Mouse (Mus musculus) liver, embryonic 14.5 days (tissue): ENCODE measurements around the gene Olfr866. TPM values are rescaled to one million over a fixed set of nuclear protein-coding genes. Genes with fewer than 3 reads are reported as not detected.

Source experiments
- ATAC-seq: fragments of 200-750 bp; cut with Nextera tagmentation; 2 replicates; pipeline ENCODE4 v1.8.0; 2017; ENCODE audit warnings: moderate number of reproducible peaks, mild to moderate bottlenecking, moderate library complexity; ENCODE audit not compliant: insufficient read depth
- DNase-seq, 3 experiments: peaks; one replicate each; pipeline ENCODE4 v3.0.0-alpha.2; 2012 to 2013; ENCODE audit warnings: low read depth in 3 of 3, low spot score in 3 of 3
- H3K27ac ChIP-seq: fragments of 300-500 bp; sonication (generic); 2 replicates; pipeline ENCODE4 v1.5.1; 2014; ENCODE audit warnings: moderate library complexity, mild to moderate bottlenecking, control low read depth, inconsistent platforms
- H3K27me3 ChIP-seq: fragments of 300-500 bp; sonication (generic); 2 replicates; pipeline ENCODE4 v1.6.1; 2014; ENCODE audit warnings: mild to moderate bottlenecking, low read length, moderate library complexity; ENCODE audit not compliant: control insufficient read depth, insufficient read depth
- H3K36me3 ChIP-seq: fragments of 300-500 bp; sonication (generic); replicated peaks from 2 replicates; pipeline ENCODE4 v1.6.1; 2014; ENCODE audit warnings: low read depth; ENCODE audit not compliant: control insufficient read depth, insufficient read depth
- H3K4me1 ChIP-seq, 2 experiments: fragments of 200-500 bp in 1 of 2; fragments of 300-500 bp in 1 of 2; sonication (generic) in 1 of 2; replicated peaks; 2 replicates each; pipeline ENCODE4 v1.6.1; 2012 to 2014; ENCODE audit warnings: antibody characterized with exemption in 1 of 2, inconsistent platforms in 1 of 2, low read length in 1 of 2; ENCODE audit not compliant: control insufficient read depth in 2 of 2, insufficient read depth in 2 of 2
- H3K4me2 ChIP-seq: fragments of 300-500 bp; sonication (generic); 2 replicates; pipeline ENCODE4 v1.6.1; 2014; ENCODE audit warnings: low read depth, mild to moderate bottlenecking, control low read depth, moderate library complexity
- H3K4me3 ChIP-seq, 2 experiments: fragments of 200-500 bp in 1 of 2; fragments of 300-500 bp in 1 of 2; sonication (generic) in 1 of 2; 2 replicates each; pipeline ENCODE4 v1.5.1; 2012 to 2014; ENCODE audit warnings: low read depth in 2 of 2, low read length in 2 of 2, mild to moderate bottlenecking in 2 of 2, control low read depth in 1 of 2, inconsistent platforms in 1 of 2, moderate library complexity in 1 of 2; ENCODE audit not compliant: insufficient read depth in 1 of 2
- H3K9ac ChIP-seq: fragments of 300-500 bp; sonication (generic); replicated peaks from 2 replicates; pipeline ENCODE4 v1.6.1; 2014; ENCODE audit warnings: mild to moderate bottlenecking, control low read depth, moderate library complexity
- H3K9me3 ChIP-seq: fragments of 300-500 bp; sonication (generic); 2 replicates; pipeline ENCODE4 v1.6.1; 2016; ENCODE audit warnings: low read length, mixed read lengths; ENCODE audit not compliant: control insufficient read depth
- CTCF ChIP-seq: IDR thresholded peaks from 2 replicates; pipeline ENCODE4 v1.5.1; 2016; ENCODE audit warnings: antibody characterized with exemption, low read depth, control low read depth
- EP300 ChIP-seq: IDR thresholded peaks from 2 replicates; pipeline ENCODE4 v1.6.1; 2016; ENCODE audit warnings: antibody characterized with exemption, low read depth
- WGBS: fragments of 180-500 bp; shearing (Covaris S2); extraction: QIAGEN DNeasy Blood & Tissue Kit; methylation state at CpG from one replicate; pipeline ENCODE4 v1.1.7; 2014; ENCODE audit not compliant: insufficient replicate concordance; 5-methylcytosine and 5-hydroxymethylcytosine counted together
- microRNA-seq: library from miRNA; unstranded; fragments of <30 nt; microRNA quantifications from one replicate; pipeline ENCODE4, GENCODE M21; 2016
- polyA plus RNA-seq, 2 experiments: library from polyadenylated mRNA; depleted of rRNA in 1 of 2; stranded (reverse) in 1 of 2; unstranded in 1 of 2; fragments of >200 nt; fragmentation: Nextera tagmentation in 1 of 2; extraction: Ambion mirVana in 1 of 2; gene quantifications; 2 replicates each; pipeline versions ENCODE4 v1.2.1 to v1.2.3; 2012 to 2014

The Olfr866 gene
- polyA plus RNA-seq, 2 experiments: not detected

DNA sequence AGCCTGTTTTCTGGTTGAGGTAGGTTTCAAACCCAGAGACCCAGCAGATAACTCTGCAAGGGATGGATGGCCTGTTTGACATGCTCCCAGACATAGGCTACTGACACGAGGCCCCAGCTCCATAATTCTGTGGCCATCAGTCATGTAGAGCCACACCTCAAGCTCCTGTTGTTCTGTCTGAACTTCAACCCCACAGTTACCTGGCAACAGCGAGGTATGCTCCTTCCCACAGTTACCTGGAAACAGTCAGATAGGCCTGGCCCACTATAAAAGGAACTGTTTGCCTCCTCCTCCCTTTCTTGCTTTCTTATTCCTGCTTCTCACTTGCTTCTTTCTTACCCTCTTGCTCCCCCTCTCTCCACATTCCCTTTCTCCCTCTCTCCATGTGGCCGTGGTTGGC lies 20.1 kb upstream of the Olfr866 start:
- no peak for DNase-seq
- Histone ChIP-seq H3K9ac (no peak overlapping the region), H3K36me3 (no peaks in the 10 kb centered on the region), H3K4me1 (no peaks in the 10 kb centered on the region), H3K9me3 (no peaks in the 10 kb centered on the region), H3K27ac (no peak overlapping the region), H3K4me3 (no peak overlapping the region), H3K27me3 (no peaks in the 10 kb centered on the region), H3K4me2 (no peak overlapping the region)
- ATAC-seq: no peak
- 47% methylated on average over 3 of the region's 3 CpGs for WGBS
- no peak for TF ChIP-seq EP300
- no peak for TF ChIP-seq CTCF

Small RNAs within 50 kb of the gene (microRNA-seq; reads per million reads assigned to microRNA genes)
- not detected for gene Gm26231
- not detected for gene Gm44395

Other genes with a start within 250 kb of the Olfr866 start
- not detected in 2 replicates for gene Olfr58, start 247.8 kb downstream of the Olfr866 start, polyA plus RNA-seq (2012; rRNA removed)
- not detected in 2 replicates for gene Olfr58, start 247.8 kb downstream of the Olfr866 start, polyA plus RNA-seq (2014; fragmentation: Nextera tagmentation; extraction: Ambion mirVana)
- not detected in 2 replicates for gene Olfr859, start 223.1 kb downstream of the Olfr866 start, polyA plus RNA-seq (2012; rRNA removed)
- not detected in 2 replicates for gene Olfr859, start 223.1 kb downstream of the Olfr866 start, polyA plus RNA-seq (2014; fragmentation: Nextera tagmentation; extraction: Ambion mirVana)
- not detected in 2 replicates for gene Olfr860, start 178.3 kb downstream of the Olfr866 start, polyA plus RNA-seq (2012; rRNA removed)
- gene Olfr860, start 178.3 kb downstream of the Olfr866 start, polyA plus RNA-seq (2014; fragmentation: Nextera tagmentation; extraction: Ambion mirVana): not detected in 2 replicates
- not detected in 2 replicates for gene Olfr862, start 140.0 kb downstream of the Olfr866 start, polyA plus RNA-seq (2012; rRNA removed)
- gene Olfr862, start 140.0 kb downstream of the Olfr866 start, polyA plus RNA-seq (2014; fragmentation: Nextera tagmentation; extraction: Ambion mirVana): not detected in 2 replicates
- gene Olfr77, start 111.2 kb downstream of the Olfr866 start, polyA plus RNA-seq (2012; rRNA removed): not detected in 2 replicates
- gene Olfr77, start 111.2 kb downstream of the Olfr866 start, polyA plus RNA-seq (2014; fragmentation: Nextera tagmentation; extraction: Ambion mirVana): 0.24 and 0.29 TPM in 2 replicates
- gene Olfr867, start 29.5 kb upstream of the Olfr866 start, polyA plus RNA-seq (2012; rRNA removed): not detected in 2 replicates
- not detected in 2 replicates for gene Olfr867, start 29.5 kb upstream of the Olfr866 start, polyA plus RNA-seq (2014; fragmentation: Nextera tagmentation; extraction: Ambion mirVana)
- not detected in 2 replicates for gene Olfr868, start 70.6 kb upstream of the Olfr866 start, polyA plus RNA-seq (2012; rRNA removed)
- not detected in 2 replicates for gene Olfr868, start 70.6 kb upstream of the Olfr866 start, polyA plus RNA-seq (2014; fragmentation: Nextera tagmentation; extraction: Ambion mirVana)
- gene Olfr869, start 101.0 kb upstream of the Olfr866 start, polyA plus RNA-seq (2012; rRNA removed): not detected in 2 replicates
- not detected in 2 replicates for gene Olfr869, start 101.0 kb upstream of the Olfr866 start, polyA plus RNA-seq (2014; fragmentation: Nextera tagmentation; extraction: Ambion mirVana)
- not detected in 2 replicates for gene Olfr870, start 146.0 kb upstream of the Olfr866 start, polyA plus RNA-seq (2012; rRNA removed)
- gene Olfr870, start 146.0 kb upstream of the Olfr866 start, polyA plus RNA-seq (2014; fragmentation: Nextera tagmentation; extraction: Ambion mirVana): not detected in 2 replicates
- gene Olfr871, start 184.2 kb upstream of the Olfr866 start, polyA plus RNA-seq (2012; rRNA removed): not detected in 2 replicates
- gene Olfr871, start 184.2 kb upstream of the Olfr866 start, polyA plus RNA-seq (2014; fragmentation: Nextera tagmentation; extraction: Ambion mirVana): not detected in 2 replicates
- not detected in 2 replicates for gene Olfr872, start 209.1 kb upstream of the Olfr866 start, polyA plus RNA-seq (2012; rRNA removed)
- not detected in 2 replicates for gene Olfr872, start 209.1 kb upstream of the Olfr866 start, polyA plus RNA-seq (2014; fragmentation: Nextera tagmentation; extraction: Ambion mirVana)